Mouse (Mus musculus) lung, embryonic 14.5 days (tissue): Measurements from ENCODE around the gene Dicer1. TPM values are rescaled to one million over a fixed set of nuclear protein-coding genes. Genes with fewer than 3 reads are reported as not detected.

Experiments used
- ATAC-seq: fragments of 200-750 bp; cut with Nextera tagmentation; 2 replicates; pipeline ENCODE4 v1.8.0; 2017; ENCODE audit warnings: mild to moderate bottlenecking, moderate TSS enrichment, moderate library complexity; ENCODE audit not compliant: insufficient read depth
- DNase-seq: peaks from one replicate; pipeline ENCODE4 v3.0.0-alpha.2; 2015
- H3K27ac ChIP-seq: fragments of 300-500 bp; sonication (generic); 2 replicates; pipeline ENCODE4 v1.5.1; 2014; ENCODE audit warnings: low read depth, mild to moderate bottlenecking, moderate library complexity
- H3K27me3 ChIP-seq: fragments of 300-500 bp; sonication (generic); 2 replicates; pipeline ENCODE4 v1.6.1; 2014; ENCODE audit warnings: low read length, control low read depth; ENCODE audit not compliant: insufficient read depth
- H3K36me3 ChIP-seq: fragments of 300-500 bp; sonication (generic); 2 replicates; pipeline ENCODE4 v1.6.1; 2014; ENCODE audit warnings: control low read depth; ENCODE audit not compliant: insufficient read depth
- H3K4me1 ChIP-seq: fragments of 300-500 bp; sonication (generic); 2 replicates; pipeline ENCODE4 v1.6.1; 2014; ENCODE audit warnings: antibody characterized with exemption, control low read depth; ENCODE audit not compliant: insufficient read depth
- H3K4me2 ChIP-seq: fragments of 300-500 bp; sonication (generic); 2 replicates; pipeline ENCODE4 v1.6.1; 2014; ENCODE audit warnings: mild to moderate bottlenecking
- H3K4me3 ChIP-seq: fragments of 300-500 bp; sonication (generic); 2 replicates; pipeline ENCODE4 v1.5.1; 2014; ENCODE audit warnings: low read depth, low read length
- H3K9ac ChIP-seq: fragments of 300-500 bp; sonication (generic); 2 replicates; pipeline ENCODE4 v1.6.1; 2014
- H3K9me3 ChIP-seq: fragments of 300-500 bp; sonication (generic); 2 replicates; pipeline ENCODE4 v1.6.1; 2016; ENCODE audit warnings: low read depth, low read length, control low read depth
- CTCF ChIP-seq: IDR thresholded peaks from 2 replicates; pipeline ENCODE4 v1.5.1; 2016; ENCODE audit warnings: antibody characterized with exemption, low read depth
- WGBS: fragments of 180-500 bp; shearing (Covaris S2); extraction: QIAGEN DNeasy Blood & Tissue Kit; methylation state at CpG from one replicate; pipeline ENCODE4 v1.1.7; 2014; 5-methylcytosine and 5-hydroxymethylcytosine counted together
- polyA plus RNA-seq: library from polyadenylated mRNA; unstranded; fragments of >200 nt; fragmentation: Nextera tagmentation; extraction: Ambion mirVana; gene quantifications from 2 replicates; pipeline ENCODE4 v1.2.1, GENCODE M21; 2014

The Dicer1 gene
- polyA plus RNA-seq, 1 experiment from 2014 or later = 23.4 TPM

GRCm38 (mm10) chr12:104692864-104693263 is 58.9 kb downstream of the Dicer1 start:
- no peak for TF ChIP-seq CTCF
- Histone ChIP-seq H3K36me3 (peaks cover 81% of the 10 kb centered on the region), H3K4me3 (no peak overlapping the region), H3K9ac (no peak overlapping the region), H3K4me1 (no peaks in the 10 kb centered on the region; the same call in 1 of the 2 replicates), H3K27me3 (no peaks in the 10 kb centered on the region), H3K4me2 (no peak overlapping the region), H3K9me3 (no peaks in the 10 kb centered on the region), H3K27ac (no peak overlapping the region)
- 78% methylated on average over 12 of the region's 12 CpGs for WGBS
- DNase-seq (no peak), ATAC-seq (no peak)

DNA sequence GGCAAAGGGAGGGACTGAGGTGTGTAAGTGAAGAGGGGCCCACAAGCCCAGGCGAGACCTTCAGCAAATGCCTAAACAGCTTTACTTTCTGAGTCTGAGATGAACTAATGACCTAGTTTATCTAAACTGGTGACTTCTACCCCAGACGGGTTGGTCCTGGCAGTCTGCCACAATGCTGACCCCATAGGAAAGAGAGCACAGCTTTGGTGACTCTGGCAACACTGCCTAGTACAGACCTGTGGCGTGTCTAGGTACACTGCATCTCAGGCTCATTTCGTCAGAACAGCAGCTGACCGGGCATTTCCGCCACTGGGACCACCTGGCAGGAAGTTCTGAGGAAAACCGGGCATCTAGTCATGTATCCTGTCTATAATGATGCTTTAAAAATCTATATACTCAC is 61.3 kb downstream of the Dicer1 start:
- DNase-seq (no peak), ATAC-seq (no peak; the same call in 1 of the 2 replicates)
- WGBS = 56% methylated on average over 7 of the region's 7 CpGs
- H3K9ac ChIP-seq = no peak overlapping the region
- H3K4me1 ChIP-seq = no peaks in the 10 kb centered on the region; the same call in 1 of the 2 replicates
- no peaks in the 10 kb centered on the region for H3K9me3 ChIP-seq
- no peaks in the 10 kb centered on the region for H3K27me3 ChIP-seq
- TF ChIP-seq CTCF = no peak
- H3K4me2 ChIP-seq = no peak overlapping the region
- no peak overlapping the region for H3K27ac ChIP-seq
- H3K36me3 ChIP-seq = peaks cover 74% of the 10 kb centered on the region
- no peak overlapping the region for H3K4me3 ChIP-seq

DNA sequence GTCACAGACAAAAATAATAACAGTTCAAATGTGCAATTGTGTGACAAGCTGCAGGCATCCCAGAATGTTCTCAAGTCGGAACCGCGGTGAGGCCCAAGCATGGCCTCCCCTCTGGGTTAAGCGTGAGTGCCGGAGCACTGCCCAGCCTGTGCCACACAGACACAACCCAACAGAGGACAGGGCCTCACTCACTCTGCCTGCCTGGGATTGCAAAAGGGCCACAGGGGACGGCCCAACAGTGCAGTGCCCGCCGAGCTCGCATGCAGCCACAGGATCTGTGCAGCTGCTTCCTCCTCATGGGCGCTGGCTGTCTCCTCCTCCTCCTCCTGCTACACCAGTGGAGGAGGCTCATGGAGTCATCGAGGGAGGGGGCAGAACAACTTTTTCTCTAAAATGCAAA is 62.9 kb downstream of the Dicer1 start:
- no peaks in the 10 kb centered on the region for H3K27me3 ChIP-seq
- DNase-seq (no peak), ATAC-seq (peak; percentile 19; the same call in 1 of the 2 replicates)
- no peak overlapping the region for H3K4me2 ChIP-seq
- H3K9ac ChIP-seq = no peak overlapping the region
- 62% methylated on average over 11 of the region's 11 CpGs for WGBS
- no peak overlapping the region for H3K4me3 ChIP-seq
- no peak for TF ChIP-seq CTCF
- H3K9me3 ChIP-seq = no peaks in the 10 kb centered on the region
- peaks cover 59% of the 10 kb centered on the region for H3K36me3 ChIP-seq
- H3K27ac ChIP-seq = no peak overlapping the region
- H3K4me1 ChIP-seq = no peaks in the 10 kb centered on the region; the same call in 1 of the 2 replicates

DNA sequence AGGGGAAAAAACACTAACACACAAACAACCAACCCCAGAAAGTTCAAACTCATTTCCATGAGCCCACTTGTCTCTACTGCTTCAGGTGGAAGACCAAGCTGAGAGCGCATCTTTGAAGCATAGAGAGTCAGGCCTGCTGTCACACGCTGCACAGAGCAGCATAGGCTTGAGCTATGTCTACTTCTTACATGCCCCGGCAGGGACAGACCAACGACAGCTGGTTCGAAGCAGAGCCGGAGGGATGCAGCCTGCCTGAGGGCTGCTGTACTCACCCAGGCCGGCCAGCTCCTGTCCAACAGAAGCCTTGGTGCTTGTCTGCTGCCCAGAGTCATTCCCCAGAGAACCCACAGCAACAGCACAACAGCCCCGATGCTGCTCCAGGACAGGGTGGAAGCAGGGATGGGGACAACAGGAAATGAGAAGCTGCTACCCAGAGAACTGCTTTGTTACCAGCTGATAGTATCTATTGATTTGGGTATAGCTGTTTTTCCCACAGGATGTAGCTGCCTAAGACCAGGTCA is 67.3 kb downstream of the Dicer1 start:
- Histone ChIP-seq H3K4me3 (no peak overlapping the region), H3K27me3 (no peaks in the 10 kb centered on the region)

DNA sequence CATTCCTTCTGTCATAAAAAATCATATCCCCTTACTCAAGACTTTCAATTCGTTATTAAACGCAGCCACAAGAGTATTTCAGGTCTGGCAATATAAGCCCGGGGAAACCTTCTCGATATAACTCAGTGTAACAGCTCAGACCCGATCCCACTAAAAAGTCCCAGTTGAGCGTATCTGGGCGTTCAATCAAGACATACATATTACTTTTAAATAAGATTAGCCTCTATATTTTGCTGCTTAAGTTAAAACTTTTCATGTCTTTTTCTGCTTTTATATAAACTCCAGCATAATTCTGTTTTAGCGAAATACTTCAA is 72.0 kb downstream of the Dicer1 start:
- Histone ChIP-seq H3K9ac (no peak overlapping the region), H3K27me3 (no peaks in the 10 kb centered on the region), H3K4me2 (no peak overlapping the region), H3K4me3 (no peak overlapping the region), H3K36me3 (no peaks in the 10 kb centered on the region), H3K27ac (no peak overlapping the region), H3K9me3 (no peaks in the 10 kb centered on the region), H3K4me1 (no peaks in the 10 kb centered on the region)
- TF ChIP-seq CTCF = no peak
- WGBS = 60% methylated on average over 8 of the region's 8 CpGs
- no peak for ATAC-seq
- DNase-seq = no peak

More for the DNA sequence above, 67.3 kb downstream of the Dicer1 start:
- H3K36me3 ChIP-seq = peaks cover 22% of the 10 kb centered on the region
- H3K9me3 ChIP-seq = no peaks in the 10 kb centered on the region
- no peak for DNase-seq
- H3K4me2 ChIP-seq = no peak overlapping the region
- H3K9ac ChIP-seq = no peak overlapping the region
- ATAC-seq = no peak
- no peaks in the 10 kb centered on the region for H3K4me1 ChIP-seq
- no peak overlapping the region for H3K27ac ChIP-seq
- 74% methylated on average over 8 of the region's 8 CpGs for WGBS
- TF ChIP-seq CTCF = no peak

DNA sequence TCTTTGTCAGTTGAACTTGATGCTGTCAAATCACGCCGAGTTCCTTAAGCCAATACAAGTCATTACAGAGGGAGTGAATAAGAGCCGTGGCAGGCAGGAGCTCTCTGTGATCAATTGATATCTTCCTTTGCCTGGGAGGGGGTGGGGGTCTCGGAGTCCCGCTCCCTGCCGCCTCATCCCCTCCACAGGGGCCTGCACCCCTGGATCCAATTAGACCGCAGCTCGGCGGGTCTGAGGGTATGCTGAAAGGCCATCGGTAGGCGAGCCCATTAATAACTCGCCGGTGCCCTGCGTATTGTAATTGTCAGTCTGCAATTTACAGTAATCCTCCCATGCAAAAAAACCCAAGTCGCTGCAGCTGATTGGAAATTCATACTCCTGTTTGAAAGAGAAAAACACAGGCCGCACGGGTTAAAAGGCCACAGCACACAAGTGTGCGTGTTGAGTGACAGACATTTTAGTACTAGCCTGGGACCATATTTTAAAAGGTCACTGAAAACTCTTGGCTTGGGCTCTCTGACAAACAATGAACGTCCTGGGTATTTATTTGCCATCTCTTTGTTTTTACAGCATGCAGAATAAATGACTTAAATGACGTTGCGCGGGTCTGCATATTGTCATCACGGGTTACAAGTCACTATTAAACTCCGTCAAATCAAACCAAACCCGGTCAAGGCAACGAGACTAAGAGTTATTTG is 72.5 kb downstream of the Dicer1 start:
- no peak for TF ChIP-seq CTCF
- Histone ChIP-seq H3K9me3 (no peaks in the 10 kb centered on the region), H3K4me2 (no peak overlapping the region), H3K4me1 (no peaks in the 10 kb centered on the region), H3K27me3 (no peaks in the 10 kb centered on the region), H3K9ac (no peak overlapping the region), H3K27ac (no peak overlapping the region), H3K36me3 (no peaks in the 10 kb centered on the region), H3K4me3 (no peak overlapping the region)
- no peak for DNase-seq
- WGBS = 48% methylated on average over 26 of the region's 26 CpGs
- ATAC-seq = no peak

GRCm38 (mm10) chr12:104678462-104678861 is 73.3 kb downstream of the Dicer1 start:
- no peaks in the 10 kb centered on the region for H3K27me3 ChIP-seq
- DNase-seq = no peak
- H3K9me3 ChIP-seq = no peaks in the 10 kb centered on the region
- 21% methylated on average over 13 of the region's 14 CpGs for WGBS
- no peak for TF ChIP-seq CTCF
- no peaks in the 10 kb centered on the region for H3K36me3 ChIP-seq
- H3K4me1 ChIP-seq = no peaks in the 10 kb centered on the region
- no peak overlapping the region for H3K9ac ChIP-seq
- no peak; the same call in 1 of the 2 replicates for ATAC-seq
- H3K4me2 ChIP-seq = no peak overlapping the region
- H3K27ac ChIP-seq = no peak overlapping the region
- no peak overlapping the region for H3K4me3 ChIP-seq
